Mouse (Mus musculus) embryonic facial prominence, embryonic 13.5 days (tissue): ENCODE measurements around the gene Zfp87. TPM values are rescaled to one million over a fixed set of nuclear protein-coding genes. Genes with fewer than 3 reads are reported as not detected.

ENCODE experiments used
- ATAC-seq: fragments of 200-750 bp; cut with Nextera tagmentation; 2 replicates; pipeline ENCODE4 v1.8.0; 2017; ENCODE audit warnings: low read depth; ENCODE audit not compliant: insufficient number of reproducible peaks, insufficient read depth, low FRiP score, low TSS enrichment
- H3K27ac ChIP-seq: fragments of 300-500 bp; sonication (generic); 2 replicates; pipeline ENCODE4 v1.5.1; 2015; ENCODE audit warnings: moderate library complexity, mild to moderate bottlenecking, inconsistent platforms
- H3K27me3 ChIP-seq: fragments of 300-500 bp; sonication (generic); 2 replicates; pipeline ENCODE4 v1.6.1; 2015; ENCODE audit warnings: mild to moderate bottlenecking, inconsistent platforms
- H3K36me3 ChIP-seq: fragments of 300-500 bp; sonication (generic); 2 replicates; pipeline ENCODE4 v1.6.1; 2015; ENCODE audit warnings: mild to moderate bottlenecking, inconsistent platforms
- H3K4me1 ChIP-seq: fragments of 300-500 bp; sonication (generic); 2 replicates; pipeline ENCODE4 v1.6.1; 2015; ENCODE audit warnings: inconsistent platforms
- H3K4me2 ChIP-seq: fragments of 300-500 bp; sonication (generic); 2 replicates; pipeline ENCODE4 v1.6.1; 2015; ENCODE audit warnings: moderate library complexity, mild to moderate bottlenecking, inconsistent platforms
- H3K4me3 ChIP-seq: fragments of 300-500 bp; sonication (generic); 2 replicates; pipeline ENCODE4 v1.5.1; 2015; ENCODE audit warnings: mild to moderate bottlenecking, inconsistent platforms
- H3K9ac ChIP-seq: fragments of 300-500 bp; sonication (generic); 2 replicates; pipeline ENCODE4 v1.6.1; 2015; ENCODE audit warnings: mild to moderate bottlenecking, inconsistent platforms
- H3K9me3 ChIP-seq: fragments of 300-500 bp; sonication (generic); 2 replicates; pipeline ENCODE4 v1.6.1; 2016; ENCODE audit warnings: inconsistent platforms
- WGBS: fragments of 180-500 bp; shearing (Covaris S2); methylation state at CpG from one replicate; pipeline ENCODE4 v1.1.7; 2015; ENCODE audit warnings: mixed read lengths; 5-methylcytosine and 5-hydroxymethylcytosine counted together
- polyA plus RNA-seq: library from polyadenylated mRNA; unstranded; fragments of >200 nt; fragmentation: Nextera tagmentation; extraction: Ambion mirVana; gene quantifications from 2 replicates; pipeline ENCODE4 v1.2.1, GENCODE M21; 2015

Gene Zfp87
- polyA plus RNA-seq = 23.9 and 25.1 TPM in 2 replicates

DNA sequence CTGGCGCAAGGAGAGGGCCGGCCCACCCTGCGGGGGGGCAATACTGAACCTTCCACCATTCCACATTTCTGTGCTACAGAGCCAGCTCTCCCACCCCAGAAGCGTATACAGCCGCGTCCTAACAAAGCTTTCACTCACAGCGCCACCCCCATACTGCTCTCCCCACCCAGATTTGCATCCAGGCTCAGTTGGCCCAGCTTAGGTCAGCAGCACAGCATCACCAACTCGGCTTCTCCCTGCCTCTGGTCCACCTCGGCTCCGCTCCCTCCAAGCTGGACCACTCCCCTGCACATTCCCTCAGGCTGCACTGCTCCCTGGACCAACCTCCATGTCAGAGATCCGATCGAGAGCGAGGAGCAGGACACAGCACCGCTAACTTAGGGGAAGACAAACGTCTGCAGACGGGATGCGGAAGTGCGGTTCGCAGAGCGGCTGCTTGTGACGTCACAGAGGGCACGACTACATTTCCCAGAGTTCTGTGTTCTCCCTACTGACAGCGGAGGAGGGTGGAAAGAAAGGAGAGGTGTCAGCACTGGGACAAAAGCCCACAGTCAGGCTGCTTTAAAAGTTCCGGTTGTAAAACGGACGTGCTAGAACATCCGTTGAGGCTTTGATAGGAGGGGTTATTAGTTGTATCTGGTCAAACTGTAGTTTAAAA is at the start of gene Zfp87, which contains the start of gene Gm26965:
TSS of gene Zfp87 (minus strand) at position 425 of the 658 bp plus-strand sequence.
TSS of gene Gm26965 (minus strand) at position 399 of the 658 bp plus-strand sequence.
- Histone ChIP-seq H3K36me3 (peaks cover under 1% of the 10 kb centered on the region; the same call in 1 of the 2 replicates), H3K27ac (peak within 1 kb of the TSS; percentile 79), H3K9ac (peak within 1 kb of the TSS; percentile 87), H3K9me3 (no peaks in the 10 kb centered on the region), H3K27me3 (no peaks in the 10 kb centered on the region; the same call in 1 of the 2 replicates), H3K4me1 (peaks cover 10% of the 10 kb centered on the region), H3K4me3 (peak within 1 kb of the TSS; percentile 84), H3K4me2 (peak within 1 kb of the TSS; percentile 86)
- WGBS = under 1% methylated on average over 27 of the region's 27 CpGs
- peak; percentile 98 for ATAC-seq

DNA sequence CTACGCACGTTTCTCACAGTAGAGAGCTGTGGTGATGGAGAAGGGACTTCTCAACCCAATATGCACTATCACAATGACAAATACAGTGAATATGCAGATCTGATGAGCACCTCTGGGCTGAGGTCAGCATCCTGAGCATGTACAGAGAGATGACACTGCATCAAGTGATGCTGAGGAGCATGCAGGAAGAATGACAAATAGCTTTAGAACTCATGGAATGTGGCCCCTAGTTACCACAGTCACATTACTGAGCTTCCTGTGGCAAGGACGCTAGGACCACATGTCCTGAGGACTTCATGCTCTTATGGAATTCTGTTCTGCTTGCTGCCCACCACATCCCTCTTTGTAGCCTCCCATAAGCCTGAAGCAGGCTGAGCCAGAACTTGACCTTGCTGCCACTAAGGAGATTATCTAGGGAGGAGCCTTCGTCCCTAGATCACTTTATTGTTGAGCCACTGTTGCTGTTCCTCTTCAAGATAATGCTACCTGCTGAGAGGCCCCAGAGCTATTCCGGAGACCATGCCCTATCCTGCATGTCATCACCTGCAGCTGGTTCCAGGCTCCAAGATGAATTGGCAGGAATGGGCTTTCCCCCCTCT is 46.7 kb upstream of the Zfp87 start:
- WGBS = 68% methylated on average over 5 of the region's 5 CpGs
- Histone ChIP-seq H3K4me2 (no peak overlapping the region), H3K27ac (no peak overlapping the region), H3K4me3 (no peak overlapping the region), H3K9ac (no peak overlapping the region), H3K36me3 (no peaks in the 10 kb centered on the region), H3K4me1 (no peaks in the 10 kb centered on the region), H3K27me3 (no peaks in the 10 kb centered on the region), H3K9me3 (no peaks in the 10 kb centered on the region)
- ATAC-seq = no peak

DNA sequence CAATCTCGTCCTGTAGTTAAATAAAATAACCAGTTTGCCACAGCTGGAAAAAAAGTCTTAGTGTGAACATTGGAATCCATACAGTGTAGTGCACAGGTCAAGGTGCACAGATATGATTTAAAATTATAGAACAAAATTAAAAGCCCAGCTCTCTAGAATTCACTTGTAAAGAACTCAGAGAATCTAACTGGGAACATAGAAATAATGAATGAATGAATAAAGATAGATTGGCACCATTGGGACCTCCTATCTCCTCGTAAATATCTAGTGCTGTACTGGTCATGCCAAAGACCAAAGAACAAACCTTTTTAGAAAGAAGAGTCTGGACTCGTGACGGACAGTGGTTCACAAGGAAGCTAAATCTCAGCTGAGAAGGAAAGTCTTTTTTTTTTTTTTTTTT is 27.8 kb upstream of the Zfp87 start, which contains the start of gene Zfp748:
TSS of gene Zfp748 (minus strand) at position 101 of the 400 bp plus-strand sequence.
- no peak for ATAC-seq
- WGBS = 78% methylated on average over 4 of the region's 4 CpGs

DNA sequence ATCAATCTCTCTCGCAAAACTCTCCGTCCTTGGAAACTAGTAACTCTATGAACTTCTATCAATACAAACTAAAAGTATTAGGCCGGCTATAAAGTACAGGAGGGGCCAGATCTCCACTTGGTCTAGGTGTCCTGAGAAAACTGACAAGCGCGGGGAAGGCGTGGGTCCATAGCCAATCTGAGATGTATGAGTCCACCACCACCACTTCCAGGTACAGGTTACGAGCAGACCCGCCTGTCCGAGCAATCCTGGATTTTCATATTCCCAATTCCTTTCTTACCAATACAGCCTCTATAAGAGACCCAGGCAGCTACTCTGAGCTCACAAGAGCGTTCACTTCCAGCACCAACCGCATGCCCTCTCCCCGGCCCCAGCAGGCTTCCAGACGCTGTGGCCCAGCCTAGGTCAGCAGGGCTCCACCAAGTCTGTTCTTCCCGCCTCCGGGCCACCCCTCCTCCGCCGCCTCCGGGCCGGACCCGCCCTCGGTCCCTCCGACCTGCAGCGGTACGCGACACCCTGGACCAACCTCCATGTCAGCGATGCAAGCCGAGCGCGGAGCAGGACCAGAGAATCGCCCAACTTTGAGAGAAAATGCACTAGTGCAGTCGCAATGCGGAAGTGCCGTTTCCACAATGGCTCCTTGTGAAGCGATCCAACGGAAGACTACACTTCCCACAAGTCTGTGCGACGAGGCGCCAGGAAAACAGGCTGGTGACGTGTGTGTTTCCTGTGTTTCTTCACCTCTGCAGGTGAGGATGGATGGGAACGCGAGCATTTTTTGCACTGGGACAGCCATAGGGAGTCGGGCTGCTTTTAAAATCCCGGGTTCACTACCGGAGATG is 26.7 kb upstream of the Zfp87 start:
- H3K27ac ChIP-seq = peak overlapping the region; percentile 93
- no peaks in the 10 kb centered on the region for H3K36me3 ChIP-seq
- H3K9me3 ChIP-seq = no peaks in the 10 kb centered on the region
- H3K4me3 ChIP-seq = peak overlapping the region; percentile 93
- no peaks in the 10 kb centered on the region for H3K27me3 ChIP-seq
- ATAC-seq = peak; percentile 94
- H3K9ac ChIP-seq = peak overlapping the region; percentile 91
- WGBS = under 1% methylated on average over 44 of the region's 44 CpGs
- peaks cover 11% of the 10 kb centered on the region for H3K4me1 ChIP-seq
- H3K4me2 ChIP-seq = peak overlapping the region; percentile 60

More for the DNA sequence above, 27.8 kb upstream of the Zfp87 start, which contains the start of gene Zfp748:
- Histone ChIP-seq H3K36me3 (no peaks in the 10 kb centered on the region), H3K9ac (peak within 1 kb of the TSS; percentile 91), H3K4me3 (peak within 1 kb of the TSS; percentile 93), H3K4me1 (peaks cover 11% of the 10 kb centered on the region), H3K27me3 (no peaks in the 10 kb centered on the region), H3K9me3 (no peaks in the 10 kb centered on the region), H3K4me2 (peak within 1 kb of the TSS; percentile 60), H3K27ac (peak within 1 kb of the TSS; percentile 93)

GRCm38 (mm10) chr13:67545941-67546340 is 20.0 kb upstream of the Zfp87 start:
- H3K4me1 ChIP-seq = no peaks in the 10 kb centered on the region
- H3K27me3 ChIP-seq = no peaks in the 10 kb centered on the region
- H3K4me2 ChIP-seq = no peak overlapping the region
- no peak overlapping the region for H3K4me3 ChIP-seq
- 84% methylated on average over 1 of the region's 1 CpGs for WGBS
- H3K27ac ChIP-seq = no peak overlapping the region
- H3K9ac ChIP-seq = no peak overlapping the region
- ATAC-seq = no peak
- H3K9me3 ChIP-seq = peaks cover 14% of the 10 kb centered on the region
- peaks cover 47% of the 10 kb centered on the region for H3K36me3 ChIP-seq

GRCm38 (mm10) chr13:67527049-67527730 is 1.2 kb upstream of the Zfp87 start:
- Histone ChIP-seq H3K4me2 (no peak overlapping the region), H3K9me3 (no peaks in the 10 kb centered on the region), H3K36me3 (no peaks in the 10 kb centered on the region), H3K9ac (no peak overlapping the region), H3K27me3 (no peaks in the 10 kb centered on the region; the same call in 1 of the 2 replicates), H3K4me3 (no peak overlapping the region), H3K27ac (no peak overlapping the region), H3K4me1 (peaks cover 10% of the 10 kb centered on the region)
- no peak for ATAC-seq
- WGBS = 80% methylated on average over 3 of the region's 3 CpGs

DNA sequence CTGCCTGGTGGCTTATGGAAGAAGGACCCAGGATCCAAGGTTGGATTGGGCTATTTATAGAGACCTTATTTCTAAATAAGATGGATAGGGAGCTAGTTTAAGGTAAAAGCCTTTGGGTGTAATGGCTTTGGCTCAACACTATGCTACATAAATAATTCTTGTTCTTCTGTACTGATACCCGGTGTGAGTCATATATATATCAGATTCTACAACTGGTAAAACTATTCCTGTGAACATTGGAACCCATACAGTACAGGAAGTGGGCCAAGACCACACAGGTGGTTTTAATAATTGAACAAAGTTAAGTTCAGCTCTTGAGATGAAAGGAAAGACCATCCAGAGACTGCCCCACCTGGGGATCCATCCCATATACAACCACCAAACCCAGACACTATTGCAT is 25.1 kb downstream of the Zfp87 start:
- ATAC-seq = 0 out of 2 replicates have a peak, but pooled peaks have one; percentile 46
- H3K4me2 ChIP-seq = 0 out of 2 replicates have a peak overlapping the region, but pooled peaks have one; percentile 73
- peaks cover 8% of the 10 kb centered on the region for H3K4me1 ChIP-seq
- H3K27me3 ChIP-seq = no peaks in the 10 kb centered on the region
- 78% methylated on average over 1 of the region's 1 CpGs for WGBS
- no peak overlapping the region for H3K27ac ChIP-seq
- no peak overlapping the region for H3K9ac ChIP-seq
- H3K9me3 ChIP-seq = 0 out of 2 replicates have a peak, but pooled peaks cover 4% of the 10 kb centered on the region
- peaks cover 15% of the 10 kb centered on the region for H3K36me3 ChIP-seq
- H3K4me3 ChIP-seq = peak overlapping the region; percentile 79; the same call in 1 of the 2 replicates

DNA sequence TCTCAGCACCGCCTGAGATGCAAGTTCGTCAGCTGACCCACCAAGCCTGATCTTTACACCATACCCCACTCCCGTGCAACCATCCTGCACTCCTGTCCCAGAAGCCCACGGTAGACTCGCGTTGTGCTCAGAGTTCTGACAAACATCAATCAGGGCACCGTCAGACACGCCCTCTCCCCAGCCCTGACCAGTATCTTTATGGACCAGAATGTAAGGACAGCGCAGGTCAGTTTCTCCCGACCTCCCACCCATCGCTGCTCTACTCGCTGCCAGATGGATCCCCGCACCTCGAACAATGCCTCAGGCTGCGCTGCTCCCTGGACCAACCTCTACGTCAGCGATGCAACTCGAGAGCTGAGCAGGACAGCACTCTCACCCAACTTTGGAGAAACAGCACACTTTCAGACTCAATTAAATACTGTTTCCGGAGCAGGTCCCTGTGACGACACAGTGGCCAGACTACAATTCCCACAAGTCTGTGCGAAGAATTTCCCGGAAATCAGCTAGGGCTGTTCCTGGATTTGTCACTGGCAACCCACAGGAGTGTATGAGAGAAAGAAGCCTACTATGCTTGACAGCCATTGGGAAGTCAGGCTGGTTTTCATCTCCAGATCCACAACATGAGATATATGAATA is 25.8 kb downstream of the Zfp87 start, which contains the start of gene Zfp58:
TSS of gene Zfp58 (minus strand) at position 472 of the 636 bp plus-strand sequence.
- peaks cover 21% of the 10 kb centered on the region for H3K36me3 ChIP-seq
- 0 out of 2 replicates have a peak, but pooled peaks cover 4% of the 10 kb centered on the region for H3K9me3 ChIP-seq
- 0 out of 2 replicates have a peak within 1 kb of the TSS, but pooled peaks have one; percentile 52 for H3K27ac ChIP-seq
- H3K27me3 ChIP-seq = no peaks in the 10 kb centered on the region
- peak within 1 kb of the TSS; percentile 73 for H3K4me2 ChIP-seq
- peak within 1 kb of the TSS; percentile 79 for H3K4me3 ChIP-seq
- ATAC-seq = peak; percentile 85
- H3K9ac ChIP-seq = peak within 1 kb of the TSS; percentile 82
- under 1% methylated on average over 22 of the region's 22 CpGs for WGBS
- peaks cover 8% of the 10 kb centered on the region for H3K4me1 ChIP-seq

- Histone ChIP-seq H3K27me3 (no peaks in the 10 kb centered on the region), H3K4me3 (no peak overlapping the region), H3K27ac (no peak overlapping the region), H3K9me3 (peaks cover 33% of the 10 kb centered on the region), H3K9ac (no peak overlapping the region), H3K4me2 (no peak overlapping the region), H3K4me1 (peaks cover 8% of the 10 kb centered on the region), H3K36me3 (peaks cover 65% of the 10 kb centered on the region)
- 94% methylated on average over 1 of the region's 1 CpGs for WGBS
- no peak for ATAC-seq
Measured at GRCm38 (mm10) chr13:67495631-67496030, 30.3 kb downstream of the Zfp87 start.

GRCm38 (mm10) chr13:67484424-67484811 is 41.6 kb downstream of the Zfp87 start:
- Histone ChIP-seq H3K9ac (peak overlapping the region; percentile 74), H3K27ac (peak overlapping the region; percentile 28; the same call in 1 of the 2 replicates), H3K36me3 (peaks cover 31% of the 10 kb centered on the region), H3K4me2 (peak overlapping the region; percentile 70), H3K27me3 (no peaks in the 10 kb centered on the region), H3K4me3 (peak overlapping the region; percentile 65), H3K9me3 (peaks cover 5% of the 10 kb centered on the region), H3K4me1 (peaks cover 6% of the 10 kb centered on the region)
- ATAC-seq = no peak; the same call in 1 of the 2 replicates
- 35% methylated on average over 8 of the region's 8 CpGs for WGBS
